Mouse (Mus musculus) heart, embryonic 11.5 days (tissue): Measurements from ENCODE around the gene Tmem220. TPM values are rescaled to one million over a fixed set of nuclear protein-coding genes. Genes with fewer than 3 reads are reported as not detected.

Source experiments
- ATAC-seq: fragments of 200-750 bp; cut with Nextera tagmentation; replicated peaks from 2 replicates; pipeline ENCODE4 v1.8.0; 2017; ENCODE audit warnings: moderate library complexity; ENCODE audit not compliant: insufficient number of reproducible peaks, low FRiP score, low TSS enrichment
- H3K27ac ChIP-seq: fragments of 300-500 bp; sonication (generic); 2 replicates; pipeline ENCODE4 v1.5.1; 2014; ENCODE audit warnings: mild to moderate bottlenecking, low read depth, low read length
- H3K27me3 ChIP-seq: fragments of 300-500 bp; sonication (generic); 2 replicates; pipeline ENCODE4 v1.6.1; 2014; ENCODE audit warnings: mild to moderate bottlenecking, low read length, mixed read lengths; ENCODE audit not compliant: control insufficient read depth, insufficient read depth
- H3K36me3 ChIP-seq: fragments of 300-500 bp; sonication (generic); 2 replicates; pipeline ENCODE4 v1.6.1; 2014; ENCODE audit warnings: mild to moderate bottlenecking, low read length, moderate library complexity, mixed read lengths; ENCODE audit not compliant: control insufficient read depth, insufficient read depth
- H3K4me1 ChIP-seq: fragments of 300-500 bp; sonication (generic); 2 replicates; pipeline ENCODE4 v1.6.1; 2014; ENCODE audit warnings: low read length; ENCODE audit not compliant: control insufficient read depth, insufficient read depth
- H3K4me2 ChIP-seq: fragments of 300-500 bp; sonication (generic); 2 replicates; pipeline ENCODE4 v1.6.1; 2014; ENCODE audit warnings: mild to moderate bottlenecking, moderate library complexity
- H3K4me3 ChIP-seq: fragments of 300-500 bp; sonication (generic); 2 replicates; pipeline ENCODE4 v1.5.1; 2014; ENCODE audit warnings: low read depth, low read length
- H3K9ac ChIP-seq: fragments of 300-500 bp; sonication (generic); 2 replicates; pipeline ENCODE4 v1.6.1; 2014; ENCODE audit warnings: mild to moderate bottlenecking, low read depth, low read length, moderate library complexity
- H3K9me3 ChIP-seq: fragments of 300-500 bp; sonication (generic); replicated peaks from 2 replicates; pipeline ENCODE4 v1.6.1; 2016; ENCODE audit warnings: low read length; ENCODE audit not compliant: control insufficient read depth
- WGBS: fragments of 180-500 bp; shearing (Covaris S2); extraction: QIAGEN DNeasy Blood & Tissue Kit; methylation state at CpG from one replicate; pipeline ENCODE4 v1.1.7; 2014; ENCODE audit not compliant: insufficient replicate concordance; 5-methylcytosine and 5-hydroxymethylcytosine counted together
- polyA plus RNA-seq: library from polyadenylated mRNA; unstranded; fragments of >200 nt; fragmentation: Nextera tagmentation; extraction: Ambion mirVana; gene quantifications from 2 replicates; pipeline ENCODE4 v1.2.1, GENCODE M21; 2014

Gene Tmem220
- 0.87 and 2.1 TPM in 2 replicates for polyA plus RNA-seq

- Histone ChIP-seq H3K36me3 (no peaks in the 10 kb centered on the region), H3K9me3 (no peaks in the 10 kb centered on the region), H3K4me3 (peak within 1 kb of the TSS; percentile 58), H3K9ac (peak within 1 kb of the TSS; percentile 82), H3K27ac (no peak within 1 kb of the TSS), H3K4me2 (peak within 1 kb of the TSS; percentile 81), H3K27me3 (peaks cover 8% of the 10 kb centered on the region; the same call in 1 of the 2 replicates), H3K4me1 (0 out of 2 replicates have a peak, but pooled peaks cover 3% of the 10 kb centered on the region)
- ATAC-seq = peak; percentile 99
- WGBS = 3% methylated on average over 35 of the region's 35 CpGs
These were observed at the start of gene Tmem220 for GRCm38 (mm10) chr11:67024867-67025477. Tmem220 (plus strand) TSS chr11:67025154.

GRCm38 (mm10) chr11:66975606-66976330, 49.2 kb upstream of the Tmem220 start:
- H3K4me1 ChIP-seq = no peaks in the 10 kb centered on the region
- peaks cover 4% of the 10 kb centered on the region; the same call in 1 of the 2 replicates for H3K27me3 ChIP-seq
- no peaks in the 10 kb centered on the region; the same call in 1 of the 2 replicates for H3K9me3 ChIP-seq
- H3K9ac ChIP-seq = no peak overlapping the region
- WGBS = 78% methylated on average over 7 of the region's 7 CpGs
- no peak overlapping the region for H3K4me3 ChIP-seq
- no peaks in the 10 kb centered on the region for H3K36me3 ChIP-seq
- no peak for ATAC-seq
- no peak overlapping the region for H3K27ac ChIP-seq
- H3K4me2 ChIP-seq = no peak overlapping the region

GRCm38 (mm10) chr11:66981336-66982115, 43.4 kb upstream of the Tmem220 start:
- 0 out of 2 replicates have a peak, but pooled peaks cover 2% of the 10 kb centered on the region for H3K27me3 ChIP-seq
- no peak for ATAC-seq
- H3K4me1 ChIP-seq = peaks cover 15% of the 10 kb centered on the region
- no peak overlapping the region for H3K4me3 ChIP-seq
- H3K36me3 ChIP-seq = no peaks in the 10 kb centered on the region
- H3K4me2 ChIP-seq = no peak overlapping the region
- 72% methylated on average over 15 of the region's 15 CpGs for WGBS
- no peak overlapping the region for H3K9ac ChIP-seq
- H3K9me3 ChIP-seq = no peaks in the 10 kb centered on the region
- no peak overlapping the region for H3K27ac ChIP-seq

GRCm38 (mm10) chr11:66982794-66983193, 42.2 kb upstream of the Tmem220 start:
- no peak for ATAC-seq

GRCm38 (mm10) chr11:66983422-66984164, 41.4 kb upstream of the Tmem220 start:
- 40% methylated on average over 11 of the region's 11 CpGs for WGBS
- H3K9ac ChIP-seq = 0 out of 2 replicates have a peak overlapping the region, but pooled peaks have one; percentile 40
- H3K4me1 ChIP-seq = peaks cover 15% of the 10 kb centered on the region
- H3K36me3 ChIP-seq = no peaks in the 10 kb centered on the region
- H3K4me3 ChIP-seq = no peak overlapping the region
- ATAC-seq = 0 out of 2 replicates have a peak, but pooled peaks have one; percentile 34
- H3K27me3 ChIP-seq = 0 out of 2 replicates have a peak, but pooled peaks cover 2% of the 10 kb centered on the region
- peak overlapping the region; percentile 87 for H3K4me2 ChIP-seq
- H3K27ac ChIP-seq = no peak overlapping the region; the same call in 1 of the 2 replicates
- no peaks in the 10 kb centered on the region for H3K9me3 ChIP-seq

More at GRCm38 (mm10) chr11:66982794-66983193, 42.2 kb upstream of the Tmem220 start:
- Histone ChIP-seq H3K27me3 (0 out of 2 replicates have a peak, but pooled peaks cover 2% of the 10 kb centered on the region), H3K9ac (no peak overlapping the region), H3K27ac (no peak overlapping the region), H3K36me3 (no peaks in the 10 kb centered on the region), H3K9me3 (no peaks in the 10 kb centered on the region), H3K4me1 (peaks cover 15% of the 10 kb centered on the region), H3K4me2 (no peak overlapping the region), H3K4me3 (no peak overlapping the region)
- WGBS = 27% methylated on average over 6 of the region's 6 CpGs

GRCm38 (mm10) chr11:66984165-66985135, 40.5 kb upstream of the Tmem220 start:
- Histone ChIP-seq H3K4me1 (peaks cover 15% of the 10 kb centered on the region), H3K4me2 (peak overlapping the region; percentile 87), H3K27ac (peak overlapping the region; percentile 50; the same call in 1 of the 2 replicates), H3K9me3 (no peaks in the 10 kb centered on the region), H3K27me3 (0 out of 2 replicates have a peak, but pooled peaks cover 2% of the 10 kb centered on the region), H3K9ac (peak overlapping the region; percentile 73), H3K36me3 (no peaks in the 10 kb centered on the region), H3K4me3 (peak overlapping the region; percentile 46)
- peak; percentile 56; the same call in 1 of the 2 replicates for ATAC-seq
- WGBS = 5% methylated on average over 28 of the region's 28 CpGs

GRCm38 (mm10) chr11:66985136-66985702, 39.7 kb upstream of the Tmem220 start:
- Histone ChIP-seq H3K9me3 (no peaks in the 10 kb centered on the region), H3K4me2 (peak overlapping the region; percentile 87), H3K27ac (no peak overlapping the region), H3K4me1 (peaks cover 15% of the 10 kb centered on the region), H3K9ac (peak overlapping the region; percentile 73), H3K36me3 (no peaks in the 10 kb centered on the region), H3K4me3 (peak overlapping the region; percentile 46), H3K27me3 (0 out of 2 replicates have a peak, but pooled peaks cover 2% of the 10 kb centered on the region)
- 31% methylated on average over 11 of the region's 11 CpGs for WGBS
- ATAC-seq = no peak
